Mouse (Mus musculus) cerebellum, adult 2 months (tissue): Measurements from ENCODE around the gene Med13l. TPM values are rescaled to one million over a fixed set of nuclear protein-coding genes. Genes with fewer than 3 reads are reported as not detected.
A peak's percentile ranks its signal among the peaks of the same experiment; 100 is the strongest.

ENCODE experiments used
- DNase-seq, 2 experiments: peaks; one replicate each; pipeline ENCODE4 v3.0.0; 2021
- H3K27ac ChIP-seq: fragments of 200-500 bp; 2 replicates; pipeline ENCODE4 v1.5.1; 2012; ENCODE audit warnings: low read length, control low read depth, inconsistent platforms; ENCODE audit not compliant: insufficient read depth
- H3K27me3 ChIP-seq: fragments of 200-500 bp; 2 replicates; pipeline ENCODE4 v1.6.1; 2012; ENCODE audit warnings: inconsistent platforms, mild to moderate bottlenecking, low read length, moderate library complexity; ENCODE audit not compliant: control insufficient read depth, insufficient read depth
- H3K4me1 ChIP-seq: fragments of 200-500 bp; 2 replicates; pipeline ENCODE4 v1.6.1; 2011; ENCODE audit warnings: low read length; ENCODE audit not compliant: control insufficient read depth, insufficient read depth
- H3K4me3 ChIP-seq: fragments of 200-500 bp; replicated peaks from 2 replicates; pipeline ENCODE3; 2011; ENCODE audit warnings: mild to moderate bottlenecking, low read depth, low read length, control low read depth; ENCODE audit not compliant: insufficient read depth
- CTCF ChIP-seq: fragments of 200-500 bp; IDR thresholded peaks from 2 replicates; pipeline ENCODE4 v1.5.1; 2011; ENCODE audit warnings: low read depth, mild to moderate bottlenecking, control low read depth, low read length, moderate library complexity, borderline replicate concordance; ENCODE audit not compliant: insufficient read depth
- POLR2A ChIP-seq: fragments of 200-500 bp; IDR thresholded peaks from 2 replicates; pipeline ENCODE4 v1.6.1; 2011; ENCODE audit warnings: low read length, control low read depth, borderline replicate concordance; ENCODE audit not compliant: insufficient read depth
- WGBS: fragments of 180-500 bp; shearing (Covaris S2); methylation state at CpG from one replicate; pipeline ENCODE4 v1.1.7; 2018; 5-methylcytosine and 5-hydroxymethylcytosine counted together
- polyA plus RNA-seq: library from polyadenylated mRNA; depleted of rRNA; stranded (reverse); fragments of >200 nt; gene quantifications from 2 replicates; pipeline ENCODE4 v1.2.3, GENCODE M21; 2012

Gene Med13l
- polyA plus RNA-seq, 1 experiment = 22.7 TPM

DNA sequence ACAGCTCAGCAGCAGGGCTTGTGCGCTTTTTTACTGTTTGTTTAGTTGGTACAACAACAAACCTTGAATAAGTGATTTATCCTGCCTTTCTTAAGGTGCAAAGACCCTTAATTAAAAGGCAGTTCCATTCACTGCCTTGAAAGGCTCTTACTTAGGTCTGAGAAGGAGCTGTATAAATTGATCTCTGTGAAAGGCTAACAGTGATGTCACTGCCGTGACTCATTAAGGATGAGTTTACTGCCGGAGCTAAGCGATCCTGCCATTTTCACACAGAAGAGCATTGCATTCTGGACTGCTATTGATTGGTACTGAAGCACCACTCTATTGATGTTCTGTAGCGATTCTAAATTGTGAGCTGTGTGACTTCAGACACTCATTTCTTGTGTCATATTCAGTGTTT lies 113.4 kb downstream of the Med13l start:
- DNase-seq = no peak
- TF ChIP-seq CTCF (no peak), POLR2A (no peak)
- no peak overlapping the region for H3K27ac ChIP-seq
- peaks cover 34% of the 10 kb centered on the region for H3K4me1 ChIP-seq
- H3K27me3 ChIP-seq = no peaks in the 10 kb centered on the region
- H3K4me3 ChIP-seq = no peak overlapping the region
- WGBS = 40% methylated on average over 5 of the region's 5 CpGs

DNA sequence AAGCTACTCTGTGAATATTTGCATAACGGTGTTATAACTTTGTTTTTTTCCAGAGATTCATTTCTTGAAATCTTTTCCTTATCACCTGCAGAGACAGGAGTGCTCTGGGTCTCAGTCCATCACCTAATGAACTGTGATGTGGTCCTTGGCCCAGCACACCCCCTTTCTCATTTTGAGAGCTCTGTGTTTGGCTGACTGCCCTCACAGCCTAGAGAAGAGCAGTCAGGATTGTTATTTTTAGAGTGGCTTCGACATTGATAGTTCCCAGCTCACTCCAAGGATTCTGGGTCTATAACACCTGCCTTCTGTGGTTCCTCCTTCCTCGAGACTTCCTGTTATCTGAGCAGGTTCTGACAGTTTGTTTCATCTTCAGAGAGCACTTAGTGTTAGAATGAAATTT lies 113.8 kb downstream of the Med13l start:
- Histone ChIP-seq H3K27me3 (no peaks in the 10 kb centered on the region), H3K4me1 (peaks cover 33% of the 10 kb centered on the region), H3K27ac (no peak overlapping the region; the same call in 1 of the 2 replicates), H3K4me3 (no peak overlapping the region)
- peak in 1 of 2 experiments; percentile 51 for DNase-seq
- no peak for TF ChIP-seq CTCF
- no peak for TF ChIP-seq POLR2A
- 9% methylated on average over 3 of the region's 3 CpGs for WGBS

DNA sequence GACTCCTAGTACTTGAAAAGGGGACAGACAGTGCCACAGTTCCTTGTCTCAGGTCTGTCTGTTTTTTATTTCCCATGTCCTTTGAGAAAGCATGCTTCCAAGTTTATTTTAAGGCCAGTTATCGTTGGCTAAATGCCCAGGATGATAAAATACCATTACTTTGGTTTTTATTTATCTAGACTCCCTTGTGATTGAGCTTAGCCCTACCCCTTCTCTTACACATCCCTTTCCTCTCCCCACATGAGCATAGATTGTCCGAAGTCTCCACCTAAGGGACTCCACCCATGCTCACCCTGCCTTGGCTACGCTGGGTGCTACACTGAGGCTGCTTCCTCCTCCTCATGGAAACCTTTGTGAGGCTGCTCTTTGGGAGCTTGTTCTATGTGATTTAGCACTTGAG lies 115.2 kb downstream of the Med13l start:
- DNase-seq = no peak
- 70% methylated on average over 3 of the region's 3 CpGs for WGBS
- no peak for TF ChIP-seq CTCF
- no peak for TF ChIP-seq POLR2A
- Histone ChIP-seq H3K27me3 (no peaks in the 10 kb centered on the region), H3K4me1 (peaks cover 42% of the 10 kb centered on the region), H3K4me3 (no peak overlapping the region), H3K27ac (no peak overlapping the region)

DNA sequence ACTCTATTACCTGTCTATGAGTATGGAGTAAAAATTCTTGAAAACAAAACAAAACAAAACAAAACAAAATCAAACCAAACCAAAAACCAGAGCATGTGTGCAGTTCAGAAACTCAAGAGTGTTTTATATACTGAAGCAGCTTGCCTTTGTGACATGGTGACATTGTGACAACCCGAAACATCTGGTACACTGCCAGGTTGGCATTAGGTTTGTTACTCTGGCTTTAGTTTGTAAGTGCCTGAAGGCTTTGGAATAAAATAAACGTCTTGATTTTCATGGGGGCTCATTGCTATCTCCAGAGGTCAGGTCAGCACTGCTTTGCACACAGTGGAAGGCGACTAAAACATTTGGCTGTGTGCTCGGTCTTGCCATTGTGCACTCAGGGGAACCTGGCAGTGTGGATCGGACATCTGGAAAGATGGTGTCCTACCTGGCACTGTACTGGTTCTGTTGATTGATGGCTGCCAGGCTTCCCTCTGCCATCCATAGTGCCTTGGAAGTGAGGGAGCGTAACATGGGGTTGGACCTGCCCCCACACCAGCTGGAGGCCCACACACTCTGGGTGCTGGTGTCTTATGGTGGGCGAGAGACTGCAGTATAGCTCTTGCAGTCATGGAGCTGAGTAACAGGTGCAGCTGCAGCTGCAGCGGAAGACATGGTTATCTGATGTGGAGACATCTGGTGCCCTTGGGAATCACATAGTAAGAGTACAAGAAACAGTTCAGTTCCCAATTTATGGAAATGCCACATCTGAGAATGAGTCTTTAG lies 115.9 kb downstream of the Med13l start:
- no peak for DNase-seq
- Histone ChIP-seq H3K4me1 (peaks cover 42% of the 10 kb centered on the region), H3K4me3 (no peak overlapping the region), H3K27ac (no peak overlapping the region), H3K27me3 (no peaks in the 10 kb centered on the region)
- TF ChIP-seq CTCF (no peak), POLR2A (no peak)
- whole genome bisulfite sequencing = 56% methylated on average over 8 of the region's 8 CpGs

DNA sequence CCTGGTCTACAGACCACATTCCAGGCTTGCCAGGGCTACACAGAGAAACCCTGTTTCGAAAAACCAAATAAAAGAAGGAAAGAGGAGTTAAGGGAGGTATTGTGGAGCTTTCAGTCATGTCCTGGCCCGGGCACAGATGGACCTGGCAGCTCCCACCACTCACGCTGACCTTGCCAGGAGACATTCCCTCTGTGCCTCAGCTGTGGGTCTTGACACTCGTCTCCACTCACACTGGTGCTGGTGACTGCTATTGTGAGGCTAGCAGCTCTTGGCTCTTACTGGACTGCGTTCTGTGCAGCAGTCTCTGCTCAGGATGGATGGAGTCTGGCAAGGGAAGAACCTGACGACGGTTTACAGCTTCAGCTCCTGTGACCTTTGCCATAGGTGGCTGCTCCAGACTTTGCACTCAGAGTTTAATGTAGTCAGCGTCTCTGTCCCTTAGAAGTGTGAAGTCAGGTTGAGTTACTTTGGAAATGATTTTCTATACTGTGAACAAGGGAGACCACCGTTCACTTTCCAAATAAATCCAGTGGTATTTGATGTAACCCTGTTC lies 118.9 kb downstream of the Med13l start:
- DNase-seq = peak in 1 of 2 experiments; percentile 53
- TF ChIP-seq CTCF (no peak), POLR2A (no peak)
- Histone ChIP-seq H3K4me1 (peaks cover 36% of the 10 kb centered on the region), H3K27me3 (no peaks in the 10 kb centered on the region), H3K4me3 (no peak overlapping the region), H3K27ac (no peak overlapping the region)
- WGBS = 26% methylated on average over 9 of the region's 9 CpGs

DNA sequence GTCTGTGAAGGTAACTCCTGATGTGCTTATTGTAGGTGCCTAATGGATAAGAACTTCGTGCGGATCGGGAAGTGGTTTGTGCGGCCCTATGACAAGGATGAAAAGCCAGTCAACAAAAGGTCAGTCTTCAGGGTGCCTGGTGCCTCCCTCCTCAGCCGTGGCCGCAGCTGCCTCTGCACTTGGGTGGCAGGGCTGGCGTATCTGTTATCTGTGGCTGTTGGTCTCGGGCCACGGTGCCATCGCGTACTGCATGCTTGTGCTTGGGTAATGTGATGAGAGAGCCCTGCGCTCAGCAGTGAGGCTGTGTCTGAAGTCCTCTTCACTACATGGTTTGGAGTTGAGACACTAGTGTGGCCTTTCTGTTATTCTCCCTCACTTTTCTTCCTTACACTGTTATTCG lies 120.4 kb downstream of the Med13l start:
- no peak overlapping the region for H3K27ac ChIP-seq
- 80% methylated on average over 13 of the region's 13 CpGs for WGBS
- peaks cover 29% of the 10 kb centered on the region for H3K4me1 ChIP-seq
- H3K27me3 ChIP-seq = no peaks in the 10 kb centered on the region
- no peak for TF ChIP-seq POLR2A
- TF ChIP-seq CTCF = no peak
- no peak overlapping the region for H3K4me3 ChIP-seq
- no peak for DNase-seq

DNA sequence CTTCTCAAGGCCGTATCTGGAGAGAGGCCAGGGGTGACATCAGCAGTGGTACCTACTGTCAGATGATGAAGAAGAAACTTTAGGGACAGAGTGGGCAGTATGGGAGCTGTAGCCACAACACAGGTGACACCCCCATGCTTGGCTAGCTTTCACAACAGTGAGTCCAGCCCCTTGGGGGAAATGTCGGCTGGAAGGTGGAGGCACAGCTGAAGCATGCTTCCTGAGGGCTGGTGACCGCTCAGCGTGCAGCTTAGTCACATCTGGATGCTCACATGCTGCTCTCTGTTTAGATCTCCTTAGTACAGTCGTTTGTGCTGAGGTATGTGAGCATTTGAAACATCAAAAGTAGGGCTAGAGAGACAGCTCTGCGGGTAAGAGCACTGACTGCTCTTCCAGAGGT lies 121.5 kb downstream of the Med13l start:
- H3K27ac ChIP-seq = no peak overlapping the region
- WGBS = 84% methylated on average over 6 of the region's 6 CpGs
- TF ChIP-seq CTCF (no peak), POLR2A (no peak)
- no peak for DNase-seq
- H3K4me1 ChIP-seq = peaks cover 27% of the 10 kb centered on the region
- no peaks in the 10 kb centered on the region for H3K27me3 ChIP-seq
- H3K4me3 ChIP-seq = no peak overlapping the region

DNA sequence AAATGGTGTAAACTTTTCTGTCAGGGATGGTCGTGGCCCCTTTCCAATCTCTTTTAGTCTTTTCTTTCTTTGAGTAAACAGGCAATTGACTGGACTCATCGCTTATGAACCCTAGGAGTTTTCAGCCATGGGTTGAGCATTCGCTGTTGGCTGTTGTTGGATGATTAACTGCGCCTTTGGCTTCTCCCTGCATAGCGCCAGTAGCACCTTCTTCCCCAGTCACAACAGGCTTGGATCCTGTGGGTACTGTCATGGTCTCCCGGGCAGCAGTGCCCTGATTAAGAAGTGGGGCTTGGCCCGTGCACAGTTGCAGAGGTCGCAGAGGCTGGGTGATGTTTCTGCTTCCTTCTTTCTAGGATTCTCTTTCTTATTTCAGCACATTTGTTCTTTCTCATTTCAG lies 124.7 kb downstream of the Med13l start:
- TF ChIP-seq POLR2A (no peak), CTCF (no peak)
- H3K27me3 ChIP-seq = no peaks in the 10 kb centered on the region
- no peak for DNase-seq
- H3K4me3 ChIP-seq = no peak overlapping the region
- WGBS = 78% methylated on average over 8 of the region's 8 CpGs
- no peak overlapping the region for H3K27ac ChIP-seq
- H3K4me1 ChIP-seq = peaks cover 31% of the 10 kb centered on the region
